Mouse (Mus musculus): ENCODE measurements around the gene Aldh3b1.

DNA sequence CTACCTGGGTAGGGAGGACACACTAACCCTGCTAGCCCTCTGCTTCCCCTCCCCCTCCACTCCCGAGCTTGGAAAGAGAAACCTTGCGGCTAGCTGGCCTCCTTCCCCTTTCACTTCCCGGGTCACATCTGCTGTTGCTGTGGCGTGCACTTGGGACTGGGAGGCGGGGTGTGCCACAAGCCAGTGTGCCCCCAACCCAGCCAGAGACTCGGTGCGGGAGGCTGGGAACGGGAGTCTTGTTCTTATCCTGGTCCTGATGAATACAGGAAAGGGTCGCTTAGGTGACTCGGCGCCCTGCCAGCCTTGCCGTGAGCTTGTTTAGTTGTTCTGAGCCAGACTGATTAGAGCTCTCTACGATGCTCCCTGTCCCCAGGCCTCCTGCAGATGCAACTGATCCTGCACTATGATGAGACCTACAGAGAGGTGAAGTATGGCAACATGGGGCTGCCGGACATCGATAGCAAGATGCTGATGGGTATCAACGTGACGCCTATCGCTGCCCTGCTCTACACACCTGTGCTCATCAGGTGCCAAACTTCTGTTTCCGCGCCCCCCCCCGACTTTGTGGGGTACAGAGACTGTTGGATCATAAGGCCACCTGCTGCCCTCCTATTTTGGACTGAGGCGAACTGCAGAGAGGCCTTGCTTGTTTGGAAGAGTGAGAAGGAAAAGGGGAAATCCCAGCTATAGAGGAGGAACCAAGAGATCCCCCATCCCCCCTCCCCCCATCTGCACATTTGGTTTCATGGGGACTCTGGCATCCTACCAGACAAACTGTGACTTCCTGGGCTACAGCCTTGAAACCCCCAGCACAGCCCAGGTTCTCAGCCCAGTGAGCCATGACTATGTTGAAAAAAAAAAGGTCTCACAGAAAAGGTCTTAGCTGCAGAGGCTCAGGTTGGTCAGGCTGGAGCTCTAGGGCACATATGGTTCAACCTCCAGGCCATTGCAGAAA is 6.6 kb upstream of the Aldh3b1 start:
- TF ChIP-seq GATA1 (IDR thresholded peaks at IDR 0.05; ENCODE audit: low read length) (no peak), TAL1 (IDR thresholded peaks at IDR 0.05; ENCODE audit: low read length) (no peak)

Measured in erythroblast, embryonic 14.5 days (primary cell).